Mouse (Mus musculus) C2C12 (cell line): Measurements from ENCODE around the gene Kbtbd12.

Experiments
- CEBPB ChIP-seq: IDR thresholded peaks from one replicate; pipeline ENCODE4 v1.6.1; 2011; ENCODE audit warnings: low read depth, mild to moderate bottlenecking, control low read depth, moderate library complexity
- CTCF ChIP-seq: IDR thresholded peaks from one replicate; pipeline ENCODE4 v1.5.1; 2011; ENCODE audit not compliant: control insufficient read depth, insufficient read depth, insufficient read length
- FOSL1 ChIP-seq: IDR thresholded peaks from one replicate; pipeline ENCODE4 v1.8.0; 2011; ENCODE audit warnings: mild to moderate bottlenecking, low read length; ENCODE audit not compliant: poor library complexity, insufficient read depth, severe bottlenecking
- MAX ChIP-seq: IDR thresholded peaks from one replicate; pipeline ENCODE4 v1.6.1; 2011; ENCODE audit warnings: mild to moderate bottlenecking, control low read depth
- MYOD1 ChIP-seq: IDR thresholded peaks from one replicate; pipeline ENCODE4 v1.6.1; 2011; ENCODE audit warnings: low read depth; ENCODE audit not compliant: control insufficient read depth, insufficient read length
- USF1 ChIP-seq: IDR thresholded peaks from one replicate; pipeline ENCODE4 v1.6.1; 2011; ENCODE audit warnings: low read depth, mild to moderate bottlenecking, control low read depth, moderate library complexity

- no peak for TF ChIP-seq CTCF
- no peak for TF ChIP-seq FOSL1
- no peak for TF ChIP-seq USF1
- TF ChIP-seq MYOD1 = no peak
- no peak for TF ChIP-seq CEBPB
- TF ChIP-seq MAX = no peak
Observed at GRCm38 (mm10) chr6:88566676-88567075, 71.1 kb downstream of the Kbtbd12 start.
